Mouse (Mus musculus) heart, embryonic 16.5 days (tissue): ENCODE results near the gene Cdan1. TPM values are rescaled to one million over a fixed set of nuclear protein-coding genes. Genes with fewer than 3 reads are reported as not detected.
"Not testable (repeated sequence)": the region's sequence is repeated elsewhere in the genome, so short reads cannot be mapped to it uniquely, and the experiment has no call there.

Source experiments
- ATAC-seq: fragments of 200-750 bp; cut with Nextera tagmentation; replicated peaks from 2 replicates; pipeline ENCODE4 v1.8.0; 2017; ENCODE audit warnings: moderate number of reproducible peaks; ENCODE audit not compliant: insufficient read depth, low FRiP score; ENCODE audit errors: extremely low read depth
- H3K27ac ChIP-seq: fragments of 300-500 bp; sonication (generic); 2 replicates; pipeline ENCODE4 v1.5.1; 2014; ENCODE audit warnings: mild to moderate bottlenecking, low read length, control low read depth, moderate library complexity
- H3K27me3 ChIP-seq: fragments of 300-500 bp; sonication (generic); 2 replicates; pipeline ENCODE4 v1.6.1; 2014; ENCODE audit warnings: low read length, mixed read lengths; ENCODE audit not compliant: control insufficient read depth, insufficient read depth
- H3K36me3 ChIP-seq: fragments of 300-500 bp; sonication (generic); 2 replicates; pipeline ENCODE4 v1.6.1; 2014; ENCODE audit not compliant: control insufficient read depth, insufficient read depth
- H3K4me1 ChIP-seq: fragments of 300-500 bp; sonication (generic); 2 replicates; pipeline ENCODE4 v1.6.1; 2014; ENCODE audit warnings: low read length, mixed read lengths; ENCODE audit not compliant: control insufficient read depth, insufficient read depth
- H3K4me2 ChIP-seq: fragments of 300-500 bp; sonication (generic); 2 replicates; pipeline ENCODE4 v1.6.1; 2014; ENCODE audit warnings: low read depth, mild to moderate bottlenecking, control low read depth, low read length
- H3K4me3 ChIP-seq: fragments of 300-500 bp; sonication (generic); 2 replicates; pipeline ENCODE4 v1.5.1; 2014; ENCODE audit warnings: mild to moderate bottlenecking, control low read depth, low read length
- H3K9ac ChIP-seq: fragments of 300-500 bp; sonication (generic); 2 replicates; pipeline ENCODE4 v1.6.1; 2014; ENCODE audit warnings: low read length, control low read depth
- H3K9me3 ChIP-seq: fragments of 300-500 bp; sonication (generic); replicated peaks from 2 replicates; pipeline ENCODE4 v1.6.1; 2016; ENCODE audit warnings: low read length; ENCODE audit not compliant: control insufficient read depth
- WGBS: fragments of 180-500 bp; shearing (Covaris S2); extraction: QIAGEN DNeasy Blood & Tissue Kit; methylation state at CpG from one replicate; pipeline ENCODE4 v1.1.7; 2014; 5-methylcytosine and 5-hydroxymethylcytosine counted together
- polyA plus RNA-seq: library from polyadenylated mRNA; unstranded; fragments of >200 nt; fragmentation: Nextera tagmentation; extraction: Ambion mirVana; gene quantifications from 2 replicates; pipeline ENCODE4 v1.2.1, GENCODE M21; 2015

Gene Cdan1
- polyA plus RNA-seq, 1 experiment from 2014 or later = 4.4 TPM

GRCm38 (mm10) chr2:120710154-120710553 lies 139.8 kb downstream of the Cdan1 start:
- WGBS = 70% methylated on average over 3 of the region's 3 CpGs

GRCm38 (mm10) chr2:120707041-120707440 lies 142.9 kb downstream of the Cdan1 start:
- no peaks in the 10 kb centered on the region; the same call in 1 of the 2 replicates for H3K36me3 ChIP-seq
- no peak overlapping the region for H3K9ac ChIP-seq
- H3K4me1 ChIP-seq = peaks cover 5% of the 10 kb centered on the region
- no peak for ATAC-seq
- no peak overlapping the region for H3K4me2 ChIP-seq
- no peaks in the 10 kb centered on the region for H3K9me3 ChIP-seq
- H3K27me3 ChIP-seq = no peaks in the 10 kb centered on the region
- H3K4me3 ChIP-seq = no peak overlapping the region
- H3K27ac ChIP-seq = no peak overlapping the region

More at GRCm38 (mm10) chr2:120710154-120710553, 139.8 kb downstream of the Cdan1 start:
- peaks cover 23% of the 10 kb centered on the region for H3K36me3 ChIP-seq
- H3K27me3 ChIP-seq = no peaks in the 10 kb centered on the region
- peaks cover 5% of the 10 kb centered on the region for H3K4me1 ChIP-seq
- no peaks in the 10 kb centered on the region for H3K9me3 ChIP-seq
- ATAC-seq = 0 out of 2 replicates have a peak, but pooled peaks have one; percentile 16
- H3K4me3 ChIP-seq = no peak overlapping the region
- H3K27ac ChIP-seq = no peak overlapping the region
- H3K9ac ChIP-seq = no peak overlapping the region
- no peak overlapping the region for H3K4me2 ChIP-seq

- H3K4me1 ChIP-seq = no peaks in the 10 kb centered on the region
- 63% methylated on average over 5 of the region's 5 CpGs for WGBS
- ATAC-seq = no peak
- no peaks in the 10 kb centered on the region for H3K9me3 ChIP-seq
- no peaks in the 10 kb centered on the region; the same call in 1 of the 2 replicates for H3K36me3 ChIP-seq
- no peak overlapping the region for H3K4me3 ChIP-seq
- H3K9ac ChIP-seq = no peak overlapping the region
- H3K27ac ChIP-seq = no peak overlapping the region
- no peaks in the 10 kb centered on the region for H3K27me3 ChIP-seq
- no peak overlapping the region for H3K4me2 ChIP-seq
Measured at GRCm38 (mm10) chr2:120702675-120703074, 147.3 kb downstream of the Cdan1 start.

GRCm38 (mm10) chr2:120700379-120700885 lies 149.5 kb downstream of the Cdan1 start:
- Histone ChIP-seq H3K9me3 (no peaks in the 10 kb centered on the region), H3K27me3 (no peaks in the 10 kb centered on the region), H3K9ac (no peak overlapping the region), H3K4me2 (no peak overlapping the region), H3K36me3 (peaks cover 2% of the 10 kb centered on the region; the same call in 1 of the 2 replicates), H3K4me1 (no peaks in the 10 kb centered on the region), H3K27ac (no peak overlapping the region), H3K4me3 (no peak overlapping the region)
- ATAC-seq = no peak
- 87% methylated on average over 3 of the region's 3 CpGs for WGBS

GRCm38 (mm10) chr2:120697767-120698166 lies 152.2 kb downstream of the Cdan1 start:
- WGBS = 72% methylated on average over 5 of the region's 5 CpGs
- peaks cover 4% of the 10 kb centered on the region; the same call in 1 of the 2 replicates for H3K36me3 ChIP-seq
- H3K9me3 ChIP-seq = no peaks in the 10 kb centered on the region
- no peak overlapping the region for H3K4me3 ChIP-seq
- no peaks in the 10 kb centered on the region for H3K4me1 ChIP-seq
- no peak for ATAC-seq
- H3K27ac ChIP-seq = no peak overlapping the region
- H3K4me2 ChIP-seq = no peak overlapping the region
- H3K9ac ChIP-seq = no peak overlapping the region
- H3K27me3 ChIP-seq = no peaks in the 10 kb centered on the region

GRCm38 (mm10) chr2:120681151-120681550 lies 168.8 kb downstream of the Cdan1 start:
- whole genome bisulfite sequencing = 72% methylated on average over 7 of the region's 7 CpGs
- not testable (repeated sequence) for H3K4me3 ChIP-seq, H3K27me3 ChIP-seq, H3K4me2 ChIP-seq, H3K36me3 ChIP-seq, H3K27ac ChIP-seq, H3K4me1 ChIP-seq, H3K9me3 ChIP-seq, ATAC-seq, H3K9ac ChIP-seq

- Histone ChIP-seq H3K4me2 (no peak overlapping the region), H3K36me3 (peaks cover 2% of the 10 kb centered on the region; the same call in 1 of the 2 replicates), H3K27ac (no peak overlapping the region), H3K9ac (no peak overlapping the region), H3K4me3 (no peak overlapping the region), H3K4me1 (no peaks in the 10 kb centered on the region), H3K27me3 (no peaks in the 10 kb centered on the region), H3K9me3 (no peaks in the 10 kb centered on the region)
- WGBS = 71% methylated on average over 2 of the region's 2 CpGs
- ATAC-seq = no peak
Measured at GRCm38 (mm10) chr2:120670253-120670652, 179.7 kb downstream of the Cdan1 start.

GRCm38 (mm10) chr2:120667446-120667845 lies 182.5 kb downstream of the Cdan1 start:
- H3K4me2 ChIP-seq = no peak overlapping the region
- no peak for ATAC-seq
- 86% methylated on average over 2 of the region's 2 CpGs for WGBS
- peaks cover 9% of the 10 kb centered on the region for H3K4me1 ChIP-seq
- no peak overlapping the region for H3K9ac ChIP-seq
- no peaks in the 10 kb centered on the region for H3K27me3 ChIP-seq
- H3K27ac ChIP-seq = no peak overlapping the region
- peaks cover 3% of the 10 kb centered on the region; the same call in 1 of the 2 replicates for H3K36me3 ChIP-seq
- H3K9me3 ChIP-seq = no peaks in the 10 kb centered on the region
- H3K4me3 ChIP-seq = no peak overlapping the region
